Mouse (Mus musculus) lung, postnatal 0 days (tissue): ENCODE measurements around the gene Acot13. TPM values are rescaled to one million over a fixed set of nuclear protein-coding genes. Genes with fewer than 3 reads are reported as not detected.

ENCODE experiments used
- ATAC-seq: fragments of 200-750 bp; cut with Nextera tagmentation; 2 replicates; pipeline ENCODE4 v1.8.0; 2017; ENCODE audit warnings: moderate library complexity
- DNase-seq: peaks from one replicate; pipeline ENCODE4 v3.0.0-alpha.2; 2016; ENCODE audit warnings: low spot score
- H3K27ac ChIP-seq: fragments of 300-500 bp; sonication (generic); 2 replicates; pipeline ENCODE4 v1.5.1; 2014; ENCODE audit warnings: antibody characterized with exemption, mild to moderate bottlenecking, low read length, mixed read lengths
- H3K27me3 ChIP-seq: fragments of 300-500 bp; sonication (generic); replicated peaks from 2 replicates; pipeline ENCODE4 v1.6.1; 2014; ENCODE audit warnings: low read length, mixed read lengths; ENCODE audit not compliant: insufficient read depth
- H3K36me3 ChIP-seq: fragments of 300-500 bp; sonication (generic); 2 replicates; pipeline ENCODE4 v1.6.1; 2014; ENCODE audit warnings: low read length, mixed read lengths; ENCODE audit not compliant: insufficient read depth
- H3K4me1 ChIP-seq: fragments of 300-500 bp; sonication (generic); 2 replicates; pipeline ENCODE4 v1.6.1; 2014; ENCODE audit warnings: antibody characterized with exemption, low read depth, low read length, mixed read lengths; ENCODE audit not compliant: insufficient read depth
- H3K4me2 ChIP-seq: fragments of 300-500 bp; sonication (generic); replicated peaks from 2 replicates; pipeline ENCODE4 v1.6.1; 2014; ENCODE audit warnings: low read depth, mild to moderate bottlenecking, low read length, moderate library complexity, mixed read lengths
- H3K4me3 ChIP-seq: fragments of 300-500 bp; sonication (generic); 2 replicates; pipeline ENCODE4 v1.5.1; 2014; ENCODE audit warnings: low read depth, low read length
- H3K9ac ChIP-seq: fragments of 300-500 bp; sonication (generic); replicated peaks from 2 replicates; pipeline ENCODE4 v1.6.1; 2014; ENCODE audit warnings: low read depth, mild to moderate bottlenecking
- H3K9me3 ChIP-seq: fragments of 300-500 bp; sonication (generic); 2 replicates; pipeline ENCODE4 v1.6.1; 2016; ENCODE audit warnings: low read length, mixed read lengths
- CTCF ChIP-seq: IDR thresholded peaks from 2 replicates; pipeline ENCODE4 v1.5.1; 2016; ENCODE audit warnings: antibody characterized with exemption, mild to moderate bottlenecking
- EP300 ChIP-seq: IDR thresholded peaks from 2 replicates; pipeline ENCODE4 v1.6.1; 2016; ENCODE audit warnings: antibody characterized with exemption, mild to moderate bottlenecking, control low read depth
- WGBS: fragments of 180-500 bp; shearing (Covaris S2); extraction: QIAGEN DNeasy Blood & Tissue Kit; methylation state at CpG from one replicate; pipeline ENCODE4 v1.1.7; 2014; 5-methylcytosine and 5-hydroxymethylcytosine counted together
- polyA plus RNA-seq: library from polyadenylated mRNA; unstranded; fragments of >200 nt; fragmentation: Nextera tagmentation; extraction: Ambion mirVana; gene quantifications from 2 replicates; pipeline ENCODE4 v1.2.1, GENCODE M21; 2015

Acot13 gene
- polyA plus RNA-seq, 1 experiment from 2014 or later = 87.2 TPM

- Histone ChIP-seq H3K4me3 (no peak overlapping the region), H3K9ac (no peak overlapping the region), H3K4me2 (no peak overlapping the region), H3K27ac (no peak overlapping the region), H3K4me1 (no peaks in the 10 kb centered on the region), H3K27me3 (no peaks in the 10 kb centered on the region), H3K36me3 (0 out of 2 replicates have a peak, but pooled peaks cover 6% of the 10 kb centered on the region), H3K9me3 (no peaks in the 10 kb centered on the region)
- DNase-seq = no peak
- no peak for TF ChIP-seq CTCF
- no peak for TF ChIP-seq EP300
- 82% methylated on average over 16 of the region's 16 CpGs for WGBS
- ATAC-seq = no peak
Measured at GRCm38 (mm10) chr13:24822663-24823343, 8.5 kb downstream of the Acot13 start.

DNA sequence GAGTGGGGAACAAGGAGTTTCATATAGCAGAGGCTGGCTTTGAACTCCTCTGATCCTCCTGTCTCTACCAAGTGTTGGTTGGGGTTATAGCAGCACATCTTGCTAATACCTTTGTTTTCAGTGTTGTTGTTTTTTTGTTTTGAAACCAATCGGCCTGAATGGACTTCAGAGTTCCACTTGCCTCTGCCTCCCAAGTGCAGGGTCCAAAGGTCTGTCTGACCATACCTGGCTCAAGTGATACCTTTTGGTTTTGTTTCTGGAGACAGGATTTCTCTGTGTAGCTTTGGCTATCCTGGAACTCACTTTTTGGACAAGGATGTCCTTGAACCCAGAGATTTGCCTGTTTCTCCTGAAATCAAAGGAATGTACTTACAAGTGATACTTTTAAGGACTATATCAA is 11.4 kb downstream of the Acot13 start:
- TF ChIP-seq CTCF = no peak
- no peak for TF ChIP-seq EP300
- DNase-seq = no peak
- H3K27ac ChIP-seq = no peak overlapping the region
- no peaks in the 10 kb centered on the region for H3K9me3 ChIP-seq
- no peak overlapping the region for H3K4me3 ChIP-seq
- 68% methylated on average over 1 of the region's 1 CpGs for WGBS
- ATAC-seq = no peak
- H3K4me1 ChIP-seq = no peaks in the 10 kb centered on the region
- H3K36me3 ChIP-seq = 0 out of 2 replicates have a peak, but pooled peaks cover 6% of the 10 kb centered on the region
- H3K27me3 ChIP-seq = no peaks in the 10 kb centered on the region
- no peak overlapping the region for H3K9ac ChIP-seq
- no peak overlapping the region for H3K4me2 ChIP-seq

DNA sequence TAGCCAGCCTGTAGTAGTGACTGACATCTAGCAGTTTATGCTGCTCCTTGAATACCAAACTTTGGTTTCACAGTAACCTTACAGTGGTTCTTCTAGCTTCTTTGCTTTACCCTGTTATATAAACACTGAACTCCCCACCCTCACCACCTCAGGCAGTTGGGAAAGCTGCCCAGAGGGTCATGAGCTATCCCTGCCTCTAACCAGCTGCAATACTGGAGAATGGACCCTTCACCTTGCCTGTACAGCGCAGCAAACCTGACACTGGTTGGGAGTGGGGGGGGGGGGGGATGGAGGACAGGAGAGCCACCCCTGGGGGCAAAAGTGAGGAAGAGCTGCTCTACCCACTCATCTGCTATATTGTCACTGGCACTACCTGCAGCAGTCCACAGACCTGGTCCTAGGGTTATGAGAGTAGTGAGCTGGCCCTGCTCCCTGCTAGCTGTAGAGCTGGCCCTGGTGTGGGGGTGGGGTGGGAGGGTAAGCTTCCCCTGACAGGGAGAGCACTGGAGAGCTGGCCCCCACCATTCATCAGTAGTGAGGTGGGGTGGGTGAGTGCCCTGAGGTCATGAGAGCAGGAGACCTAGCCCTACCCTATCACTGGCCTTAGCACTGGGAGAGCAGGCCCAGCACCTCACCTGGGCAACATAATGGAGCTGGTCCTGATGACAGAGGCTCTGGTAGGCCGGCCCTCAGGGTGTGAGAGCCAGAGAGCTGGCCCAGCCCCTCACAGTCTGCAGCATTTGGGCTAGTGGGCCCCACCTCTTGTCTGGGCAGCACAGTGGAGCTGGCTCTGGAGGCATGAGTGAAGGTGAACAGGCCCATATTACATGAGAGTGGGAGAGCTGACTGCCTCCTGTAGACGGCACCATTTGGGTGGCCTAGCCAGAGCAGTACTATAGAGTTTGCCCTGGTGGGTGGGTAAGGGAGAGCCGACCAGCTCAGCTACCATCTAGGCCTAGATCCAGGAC is 14.9 kb downstream of the Acot13 start:
- TF ChIP-seq CTCF = no peak
- WGBS = 50% methylated on average over 4 of the region's 4 CpGs
- Histone ChIP-seq H3K4me1 (no peaks in the 10 kb centered on the region), H3K4me3 (no peak overlapping the region), H3K9me3 (no peaks in the 10 kb centered on the region), H3K36me3 (peaks cover 22% of the 10 kb centered on the region), H3K9ac (no peak overlapping the region), H3K27me3 (no peaks in the 10 kb centered on the region), H3K27ac (no peak overlapping the region), H3K4me2 (no peak overlapping the region)
- DNase-seq = no peak
- ATAC-seq = peak; percentile 61

GRCm38 (mm10) chr13:24814616-24815015 is 16.7 kb downstream of the Acot13 start:
- WGBS = 75% methylated on average over 1 of the region's 1 CpGs
- no peak for TF ChIP-seq EP300
- no peak for TF ChIP-seq CTCF

GRCm38 (mm10) chr13:24812521-24812920 is 18.8 kb downstream of the Acot13 start:
- TF ChIP-seq CTCF = no peak
- Histone ChIP-seq H3K9ac (no peak overlapping the region), H3K4me2 (no peak overlapping the region), H3K36me3 (peaks cover 25% of the 10 kb centered on the region), H3K9me3 (no peaks in the 10 kb centered on the region), H3K27ac (no peak overlapping the region), H3K4me3 (no peak overlapping the region), H3K4me1 (no peaks in the 10 kb centered on the region), H3K27me3 (no peaks in the 10 kb centered on the region)
- no peak for ATAC-seq
- WGBS = 91% methylated on average over 2 of the region's 2 CpGs
- DNase-seq = no peak

More at GRCm38 (mm10) chr13:24814616-24815015, 16.7 kb downstream of the Acot13 start:
- H3K9me3 ChIP-seq = no peaks in the 10 kb centered on the region
- H3K27ac ChIP-seq = no peak overlapping the region
- H3K36me3 ChIP-seq = peaks cover 24% of the 10 kb centered on the region
- H3K27me3 ChIP-seq = no peaks in the 10 kb centered on the region
- H3K4me2 ChIP-seq = no peak overlapping the region
- ATAC-seq (no peak), DNase-seq (no peak)
- H3K9ac ChIP-seq = no peak overlapping the region
- H3K4me3 ChIP-seq = no peak overlapping the region
- no peaks in the 10 kb centered on the region for H3K4me1 ChIP-seq

DNA sequence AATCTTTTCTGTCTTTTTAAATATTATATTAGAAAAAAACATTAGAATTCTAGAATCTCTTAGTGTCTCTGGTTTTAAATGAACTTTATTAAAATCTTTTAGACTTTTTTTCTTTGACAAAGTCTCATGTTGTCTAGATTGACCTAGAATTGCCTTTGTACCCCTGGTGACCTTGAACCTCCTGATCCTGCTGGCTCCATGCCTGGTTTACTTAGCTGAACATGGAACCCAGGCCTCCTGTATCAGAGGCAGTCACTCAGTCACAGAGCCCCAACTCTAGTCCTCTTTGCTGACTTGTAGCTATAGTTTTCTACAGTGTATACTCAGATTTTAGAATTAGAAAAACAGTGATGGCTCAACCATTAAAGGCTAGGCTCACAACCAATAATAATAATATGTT is 25.3 kb downstream of the Acot13 start:
- no peak overlapping the region for H3K27ac ChIP-seq
- H3K27me3 ChIP-seq = no peaks in the 10 kb centered on the region
- H3K9me3 ChIP-seq = no peaks in the 10 kb centered on the region
- H3K4me3 ChIP-seq = no peak overlapping the region
- ATAC-seq (no peak), DNase-seq (no peak)
- TF ChIP-seq CTCF (no peak), EP300 (no peak)
- H3K4me2 ChIP-seq = no peak overlapping the region
- H3K4me1 ChIP-seq = peaks cover 5% of the 10 kb centered on the region; the same call in 1 of the 2 replicates
- H3K36me3 ChIP-seq = peaks cover 8% of the 10 kb centered on the region; the same call in 1 of the 2 replicates
- no peak overlapping the region for H3K9ac ChIP-seq
